Mouse (Mus musculus): ENCODE measurements around the gene Dclk2.

Dclk2 gene

GRCm38 (mm10) chr3:86894491-86894890 lies 26.2 kb downstream of the Dclk2 start:
- ATAC-seq (ENCODE audit: low TSS enrichment) = no peak

- ATAC-seq (ENCODE audit: low TSS enrichment) = no peak
These were observed 33.1 kb downstream of the Dclk2 start for GRCm38 (mm10) chr3:86887512-86887911.

- peak; percentile 81 for ATAC-seq (ENCODE audit: low TSS enrichment)
These were observed 35.5 kb downstream of the Dclk2 start for GRCm38 (mm10) chr3:86885180-86885579.

- no peak for ATAC-seq (ENCODE audit: low TSS enrichment)
These were observed 36.2 kb downstream of the Dclk2 start for GRCm38 (mm10) chr3:86884481-86884880.

GRCm38 (mm10) chr3:86883985-86884384 lies 36.7 kb downstream of the Dclk2 start:
- no peak for ATAC-seq (ENCODE audit: low TSS enrichment)

- ATAC-seq (ENCODE audit: low TSS enrichment) = no peak
These were observed 44.7 kb downstream of the Dclk2 start for GRCm38 (mm10) chr3:86875912-86876311.

GRCm38 (mm10) chr3:86873092-86873600 lies 47.5 kb downstream of the Dclk2 start:
- peak; percentile 55 for ATAC-seq (ENCODE audit: low TSS enrichment)

- no peak for ATAC-seq (ENCODE audit: low TSS enrichment)
These were observed 49.7 kb downstream of the Dclk2 start for GRCm38 (mm10) chr3:86870952-86871351.

- ATAC-seq (ENCODE audit: low TSS enrichment) = peak; percentile 95
These were observed 50.2 kb downstream of the Dclk2 start for GRCm38 (mm10) chr3:86870411-86870810.

GRCm38 (mm10) chr3:86868721-86869120 lies 51.9 kb downstream of the Dclk2 start:
- ATAC-seq (ENCODE audit: low TSS enrichment) = no peak

- ATAC-seq (ENCODE audit: low TSS enrichment) = peak; percentile 23; the same call in 1 of the 2 replicates
These were observed 57.2 kb downstream of the Dclk2 start for GRCm38 (mm10) chr3:86863327-86864008.

- ATAC-seq (ENCODE audit: low TSS enrichment) = 0 out of 2 replicates have a peak, but pooled peaks have one; percentile 23
These were observed 57.7 kb downstream of the Dclk2 start for GRCm38 (mm10) chr3:86862939-86863311.

GRCm38 (mm10) chr3:86862245-86862938 lies 58.3 kb downstream of the Dclk2 start:
- 0 out of 2 replicates have a peak, but pooled peaks have one; percentile 23 for ATAC-seq (ENCODE audit: low TSS enrichment)

GRCm38 (mm10) chr3:86859791-86860190 lies 60.9 kb downstream of the Dclk2 start:
- ATAC-seq (ENCODE audit: low TSS enrichment) = no peak

GRCm38 (mm10) chr3:86858699-86859098 lies 62.0 kb downstream of the Dclk2 start:
- ATAC-seq (ENCODE audit: low TSS enrichment) = no peak

- ATAC-seq (ENCODE audit: low TSS enrichment) = no peak
These were observed 62.7 kb downstream of the Dclk2 start for GRCm38 (mm10) chr3:86857833-86858398.

- no peak for ATAC-seq (ENCODE audit: low TSS enrichment)
These were observed 67.8 kb downstream of the Dclk2 start for GRCm38 (mm10) chr3:86852867-86853266.

- no peak for ATAC-seq (ENCODE audit: low TSS enrichment)
These were observed 69.5 kb downstream of the Dclk2 start for GRCm38 (mm10) chr3:86851131-86851530.

GRCm38 (mm10) chr3:86850394-86851030 lies 70.1 kb downstream of the Dclk2 start:
- peak; percentile 66 for ATAC-seq (ENCODE audit: low TSS enrichment)

- ATAC-seq (ENCODE audit: low TSS enrichment) = no peak
These were observed 71.3 kb downstream of the Dclk2 start for GRCm38 (mm10) chr3:86849337-86849736.

- no peak for ATAC-seq (ENCODE audit: low TSS enrichment)
These were observed 73.1 kb downstream of the Dclk2 start for GRCm38 (mm10) chr3:86847536-86847935.

- ATAC-seq (ENCODE audit: low TSS enrichment) = no peak
These were observed 74.6 kb downstream of the Dclk2 start for GRCm38 (mm10) chr3:86846036-86846435.

All from frontal cortex, adult (tissue).